Mouse (Mus musculus) neutrophil, adult 83 days (primary cell): ENCODE data around the gene Arl2bp. TPM values are rescaled to one million over a fixed set of nuclear protein-coding genes. Genes with fewer than 3 reads are reported as not detected.

ENCODE experiments used
- total RNA-seq, 2 experiments: library from RNA; stranded (reverse); gene quantifications; one replicate each; pipeline ENCODE4 v1.2.4; 2023

The Arl2bp gene
- 10 to 100 TPM; 51.6 to 66.4 TPM for total RNA-seq

DNA sequence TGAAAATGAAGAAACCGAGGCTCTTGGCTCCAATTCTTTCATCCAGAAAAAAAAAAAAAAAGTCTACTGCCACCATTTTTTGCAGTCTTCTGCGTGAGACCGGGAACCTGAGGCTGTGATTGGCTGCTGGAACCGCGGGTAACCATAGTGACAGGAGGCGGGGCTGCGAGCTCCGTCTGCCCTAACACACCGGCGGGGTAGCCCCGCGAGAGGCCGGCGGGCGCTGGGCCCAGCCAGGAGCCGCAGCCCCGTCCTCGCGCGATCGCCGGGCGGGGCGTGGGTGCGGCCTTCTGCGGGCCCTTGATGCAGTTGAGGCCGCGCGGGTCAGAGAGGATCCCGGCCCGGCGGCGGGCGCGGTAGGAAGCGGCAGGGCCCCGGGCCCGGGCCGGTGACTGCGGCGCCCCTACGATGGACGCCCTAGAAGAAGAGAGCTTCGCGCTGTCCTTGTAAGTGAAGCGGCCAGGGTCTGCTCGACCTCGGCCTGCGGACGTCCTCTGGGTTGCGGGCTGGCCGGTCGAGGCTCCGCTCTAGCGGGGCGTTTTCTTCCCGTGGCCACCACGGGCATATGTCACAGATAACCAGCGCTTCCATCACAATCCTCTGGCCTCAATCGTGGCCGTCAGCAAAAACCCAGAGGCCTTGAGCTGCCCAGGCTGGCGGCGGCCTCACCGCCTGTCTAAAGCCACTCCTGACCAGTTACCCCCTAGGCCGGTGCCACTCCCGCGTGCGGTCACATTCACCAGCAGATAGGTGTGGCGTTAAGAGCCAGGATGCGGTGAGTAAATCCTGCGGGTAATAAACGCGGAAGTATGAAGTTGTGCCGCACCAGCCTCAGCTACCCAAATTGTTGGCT is at the start of gene Arl2bp:
Gene Arl2bp, plus strand, starts transcription at position 145 of the 853 bp plus-strand sequence.

DNA sequence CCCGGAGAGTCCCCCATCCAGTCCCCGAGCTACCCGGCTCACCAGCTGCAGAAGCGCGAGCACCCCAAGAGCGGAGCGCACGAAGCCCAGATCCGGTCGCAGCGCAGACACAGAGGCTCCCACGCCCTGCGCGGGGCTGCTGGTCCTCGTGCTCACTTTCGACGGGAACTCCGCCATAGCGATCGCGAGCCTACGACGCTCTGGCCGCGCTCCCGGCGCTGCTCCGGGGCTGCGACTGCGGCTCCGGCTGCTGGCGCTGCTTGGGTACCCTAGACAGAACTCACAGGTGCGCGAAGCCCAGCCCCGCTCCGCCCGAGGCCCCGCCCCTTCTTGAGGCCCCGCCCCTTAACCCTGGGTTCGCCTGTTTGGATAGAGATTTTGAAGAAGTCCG is 29.6 kb downstream of the Arl2bp start, which contains the start of gene Pllp:
Gene Pllp, minus strand, starts transcription at position 285 of the 391 bp plus-strand sequence.

Other genes with a start within 250 kb of the Arl2bp start
- gene Nlrc5, start 232.2 kb upstream of the Arl2bp start, total RNA-seq: 10 to 100 TPM; 15.3 to 19.4 TPM
- gene Cpne2, start 133.6 kb upstream of the Arl2bp start, total RNA-seq: 100 to 1,000 TPM; 107 to 121 TPM
- 10 to 100 TPM; 27.1 to 28.6 TPM for gene Rspry1, start 64.7 kb upstream of the Arl2bp start, total RNA-seq
- 10 to 100 TPM; 30.8 to 32.8 TPM for gene Fam192a, start 64.6 kb upstream of the Arl2bp start, total RNA-seq
- not detected for gene Pllp, start 29.7 kb downstream of the Arl2bp start, total RNA-seq
- under 1 TPM in 1 of 2 experiments, not detected in 1; 0.18 TPM for gene Ccl22, start 79.0 kb downstream of the Arl2bp start, total RNA-seq
- not detected for gene Cx3cl1, start 105.4 kb downstream of the Arl2bp start, total RNA-seq
- not detected for gene Ccl17, start 143.9 kb downstream of the Arl2bp start, total RNA-seq
- gene Coq9, start 171.7 kb downstream of the Arl2bp start, total RNA-seq: 10 to 100 TPM; 24.5 to 27.2 TPM
- gene Ciapin1, start 171.8 kb downstream of the Arl2bp start, total RNA-seq: 10 to 100 TPM; 39.1 to 42.8 TPM
- gene Polr2c, start 190.8 kb downstream of the Arl2bp start, total RNA-seq: 10 to 100 TPM; 37.8 to 39.3 TPM
- 1 to 10 TPM; 1.2 to 1.3 TPM for gene Dok4, start 209.7 kb downstream of the Arl2bp start, total RNA-seq